Mouse (Mus musculus) CH12.LX (cell line): ENCODE data around the gene Gm47289. TPM values are rescaled to one million over a fixed set of nuclear protein-coding genes. Genes with fewer than 3 reads are reported as not detected.

Source experiments
- DNase-seq: peaks from one replicate; pipeline ENCODE4 v3.0.0-alpha.2; 2013; ENCODE audit errors: extremely low read depth
- H3K27ac ChIP-seq: 2 replicates; pipeline ENCODE4 v1.5.1; 2012; ENCODE audit warnings: low read depth, mild to moderate bottlenecking, control low read depth, moderate library complexity; ENCODE audit not compliant: insufficient read depth
- H3K27me3 ChIP-seq: replicated peaks from 2 replicates; pipeline ENCODE3; 2012; ENCODE audit warnings: inconsistent platforms
- H3K36me3 ChIP-seq, 2 experiments: replicated peaks in 1 of 2; 2 replicates each; pipeline versions ENCODE3 to v1.6.1; 2012; ENCODE audit warnings: inconsistent platforms in 1 of 2, low read length in 1 of 2, mild to moderate bottlenecking in 1 of 2, mixed read lengths in 1 of 2, moderate library complexity in 1 of 2; ENCODE audit not compliant: control insufficient read depth in 1 of 2, insufficient read depth in 1 of 2
- H3K4me1 ChIP-seq, 2 experiments: 2 replicates each; pipeline ENCODE4 v1.6.1; 2012; ENCODE audit warnings: inconsistent platforms in 1 of 2, moderate library complexity in 1 of 2; ENCODE audit not compliant: insufficient read depth in 2 of 2, control insufficient read depth in 1 of 2
- H3K4me2 ChIP-seq: 2 replicates; pipeline ENCODE4 v1.6.1; 2012; ENCODE audit warnings: low read depth, mild to moderate bottlenecking, control low read depth; ENCODE audit not compliant: poor library complexity, insufficient read depth, severe bottlenecking
- H3K4me3 ChIP-seq, 3 experiments: fragments of 150-350 bp in 1 of 3; sonication (generic) in 1 of 3; replicated peaks in 1 of 3; 2 replicates each; pipeline versions ENCODE3 to v1.5.1; 2011 to 2012; ENCODE audit warnings: low read depth in 2 of 3, low read length in 2 of 3, mild to moderate bottlenecking in 2 of 3, moderate library complexity in 2 of 3, control low read depth in 1 of 3, improper control_type of control experiment in 1 of 3, inconsistent platforms in 1 of 3, mixed read lengths in 1 of 3; ENCODE audit not compliant: poor library complexity in 1 of 3
- H3K79me2 ChIP-seq: replicated peaks from 2 replicates; pipeline ENCODE4 v1.6.1; 2012; ENCODE audit warnings: mild to moderate bottlenecking, moderate library complexity; ENCODE audit not compliant: control insufficient read depth, poor library complexity, insufficient read depth, severe bottlenecking; ENCODE audit errors: extremely low read depth
- H3K9ac ChIP-seq: 2 replicates; pipeline ENCODE4 v1.6.1; 2012; ENCODE audit warnings: low read depth, mild to moderate bottlenecking, control low read depth, moderate library complexity; ENCODE audit not compliant: insufficient read depth
- H3K9me3 ChIP-seq: replicated peaks from 2 replicates; pipeline ENCODE3; 2012; ENCODE audit warnings: low read length, inconsistent platforms, mixed read lengths
- BHLHE40 ChIP-seq: IDR thresholded peaks from 2 replicates; pipeline ENCODE4 v1.6.1; 2011; ENCODE audit warnings: mild to moderate bottlenecking, low read depth, low read length, improper control_type of control experiment
- CHD1 ChIP-seq: IDR thresholded peaks from 2 replicates; pipeline ENCODE4 v1.6.1; 2012; ENCODE audit warnings: low read depth, low read length, improper control_type of control experiment, inconsistent platforms
- CTCF ChIP-seq, 2 experiments: IDR thresholded peaks in 1 of 2; conservative IDR thresholded peaks in 1 of 2; 2 replicates each; pipeline ENCODE4 v1.5.1; 2011 to 2012; ENCODE audit warnings: low read depth in 2 of 2, low read length in 2 of 2, improper control_type of control experiment in 1 of 2, inconsistent platforms in 1 of 2, mild to moderate bottlenecking in 1 of 2, moderate library complexity in 1 of 2
- E2F4 ChIP-seq: IDR thresholded peaks from 2 replicates; pipeline ENCODE4 v1.6.1; 2011; ENCODE audit warnings: low read depth, low read length, improper control_type of control experiment; ENCODE audit not compliant: insufficient replicate concordance
- ELF1 ChIP-seq: IDR thresholded peaks from 2 replicates; pipeline ENCODE4 v1.6.1; 2014; ENCODE audit warnings: low read depth, mild to moderate bottlenecking, inconsistent platforms, low read length, improper control_type of control experiment
- EP300 ChIP-seq: IDR thresholded peaks from 2 replicates; pipeline ENCODE4 v1.6.1; 2011; ENCODE audit warnings: low read length, improper control_type of control experiment
- ETS1 ChIP-seq: conservative IDR thresholded peaks from 2 replicates; pipeline ENCODE4 v1.6.1; 2012; ENCODE audit warnings: low read depth, mild to moderate bottlenecking, inconsistent platforms, low read length, improper control_type of control experiment, moderate library complexity
- GABPA ChIP-seq: IDR thresholded peaks from 2 replicates; pipeline ENCODE4 v1.6.1; 2012; ENCODE audit warnings: low read depth, low read length, improper control_type of control experiment, inconsistent platforms; ENCODE audit not compliant: insufficient replicate concordance
- HCFC1 ChIP-seq: IDR thresholded peaks from 2 replicates; pipeline ENCODE4 v1.6.1; 2012; ENCODE audit warnings: low read depth, mild to moderate bottlenecking, inconsistent platforms, low read length, improper control_type of control experiment
- JUN ChIP-seq: IDR thresholded peaks from 2 replicates; pipeline ENCODE4 v1.6.1; 2011; ENCODE audit warnings: low read depth, mild to moderate bottlenecking, low read length, improper control_type of control experiment, moderate library complexity; ENCODE audit not compliant: insufficient read depth
- JUND ChIP-seq: conservative IDR thresholded peaks from 2 replicates; pipeline ENCODE4 v1.6.1; 2011; ENCODE audit warnings: low read depth, low read length, improper control_type of control experiment
- KAT2A ChIP-seq: IDR thresholded peaks from 2 replicates; pipeline ENCODE4 v1.6.1; 2012; ENCODE audit warnings: low read length, improper control_type of control experiment, inconsistent platforms; ENCODE audit not compliant: insufficient replicate concordance
- MAX ChIP-seq: IDR thresholded peaks from 2 replicates; pipeline ENCODE4 v1.6.1; 2011; ENCODE audit warnings: low read length, improper control_type of control experiment
- MEF2A ChIP-seq: IDR thresholded peaks from 2 replicates; pipeline ENCODE4 v1.6.1; 2014; ENCODE audit warnings: low read depth, mild to moderate bottlenecking, inconsistent platforms, low read length, improper control_type of control experiment, borderline replicate concordance
- MXI1 ChIP-seq: IDR thresholded peaks from 2 replicates; pipeline ENCODE4 v1.6.1; 2011; ENCODE audit warnings: mild to moderate bottlenecking, low read depth, low read length, improper control_type of control experiment
- MYC ChIP-seq: IDR thresholded peaks from 2 replicates; pipeline ENCODE4 v1.6.1; 2011; ENCODE audit warnings: low read depth, mild to moderate bottlenecking, improper control_type of control experiment, low read length
- NRF1 ChIP-seq: IDR thresholded peaks from 2 replicates; pipeline ENCODE4 v1.6.1; 2014; ENCODE audit warnings: low read depth, mild to moderate bottlenecking, inconsistent platforms, low read length, improper control_type of control experiment, moderate library complexity
- PAX5 ChIP-seq: IDR thresholded peaks from 2 replicates; pipeline ENCODE4 v1.6.1; 2012; ENCODE audit warnings: low read length, inconsistent platforms, mixed read lengths
- POLR2A ChIP-seq: IDR thresholded peaks from 2 replicates; pipeline ENCODE4 v1.6.1; 2011; ENCODE audit warnings: low read depth, mild to moderate bottlenecking, improper control_type of control experiment, low read length
- RAD21 ChIP-seq: IDR thresholded peaks from 2 replicates; pipeline ENCODE4 v1.6.1; 2011; ENCODE audit warnings: low read depth, mild to moderate bottlenecking, low read length, improper control_type of control experiment, moderate library complexity
- RCOR1 ChIP-seq: conservative IDR thresholded peaks from 2 replicates; pipeline ENCODE4 v1.6.1; 2012; ENCODE audit warnings: low read depth, mild to moderate bottlenecking, inconsistent platforms, low read length, improper control_type of control experiment
- SIN3A ChIP-seq: IDR thresholded peaks from 2 replicates; pipeline ENCODE4 v1.6.1; 2012; ENCODE audit warnings: low read length, improper control_type of control experiment, inconsistent platforms
- SMC3 ChIP-seq: IDR thresholded peaks from 2 replicates; pipeline ENCODE4 v1.6.1; 2011; ENCODE audit warnings: low read depth, low read length, improper control_type of control experiment
- TCF12 ChIP-seq: IDR thresholded peaks from 2 replicates; pipeline ENCODE4 v1.6.1; 2014; ENCODE audit warnings: low read depth, mild to moderate bottlenecking, inconsistent platforms, low read length, improper control_type of control experiment
- ZC3H11A ChIP-seq: IDR thresholded peaks from 2 replicates; pipeline ENCODE4 v1.6.1; 2012; ENCODE audit warnings: low read depth, mild to moderate bottlenecking, inconsistent platforms, low read length, improper control_type of control experiment
- ZMIZ1 ChIP-seq: IDR thresholded peaks from 2 replicates; pipeline ENCODE4 v1.6.1; 2012; ENCODE audit warnings: low read depth, mild to moderate bottlenecking, inconsistent platforms, low read length, improper control_type of control experiment
- dilution Hi-C: fragments of 300-500 bp; cut with MboI; formaldehyde crosslinking; loops from 2 replicates; pipeline ENCODE4 v1.14.3; 2020; ENCODE audit warnings: low sequenced_read_pairs; ENCODE audit not compliant: extremely low pct_unique_long_range_greater_than_20kb, extremely low pct_ligation_motif_present
- in situ Hi-C: fragments of 300-500 bp; cut with MboI; formaldehyde crosslinking; loops from 3 replicates; pipeline ENCODE4 v1.14.3; 2019; ENCODE audit warnings: low sequenced_read_pairs, low pct_ligation_motif_present, low pct_unique_long_range_greater_than_20kb, mixed read lengths
- polyA plus RNA-seq: library from polyadenylated mRNA; unstranded; fragments of >175 nt; gene quantifications from 2 replicates; pipeline ENCODE4 v1.2.1, GENCODE M21; 2012; ENCODE audit warnings: low read depth; ENCODE audit not compliant: insufficient read length
- total RNA-seq, 2 experiments: library from RNA; depleted of rRNA; stranded (reverse); fragments of 300-350 nt in 1 of 2; fragments of >200 nt in 1 of 2; gene quantifications; 2 replicates each; pipeline ENCODE4 v1.2.3; 2012 to 2014

The Gm47289 gene
- total and polyA plus RNA-seq, 3 experiments: not detected

GRCm38 (mm10) chr9:119179292-119179691 lies 20.3 kb downstream of the Gm47289 start:
- Histone ChIP-seq H3K4me1 (no peaks in the 10 kb centered on the region), H3K9me3 (no peaks in the 10 kb centered on the region), H3K4me2 (no peak overlapping the region), H3K27me3 (peaks cover 24% of the 10 kb centered on the region), H3K79me2 (no peaks in the 10 kb centered on the region), H3K36me3 (no peaks in the 10 kb centered on the region), H3K9ac (no peak overlapping the region), H3K27ac (no peak overlapping the region), H3K4me3 (no peak overlapping the region)
- peak; percentile 4 for DNase-seq
- in situ Hi-C loops (no loop called here), dilution Hi-C loops (no loop called here)
- TF ChIP-seq CHD1 (no peak), MAX (no peak), ZMIZ1 (no peak), JUN (no peak), ZC3H11A (no peak), EP300 (no peak), ELF1 (no peak), SMC3 (no peak), RAD21 (no peak), JUND (no peak), MYC (no peak), MEF2A (no peak), RCOR1 (no peak), KAT2A (no peak), SIN3A (no peak)

- no peak for DNase-seq
- H3K9ac ChIP-seq: no peak overlapping the region
- H3K4me2 ChIP-seq: no peak overlapping the region
- no peaks in the 10 kb centered on the region for H3K9me3 ChIP-seq
- no peak overlapping the region for H3K27ac ChIP-seq
- dilution Hi-C loops (no loop called here), in situ Hi-C loops (no loop called here)
- no peaks in the 10 kb centered on the region for H3K4me1 ChIP-seq
- TF ChIP-seq JUND (no peak), E2F4 (no peak), SMC3 (no peak), RAD21 (no peak), KAT2A (no peak), MXI1 (no peak), CHD1 (no peak), TCF12 (no peak), EP300 (no peak), RCOR1 (no peak), ETS1 (no peak), POLR2A (no peak), MEF2A (no peak), GABPA (no peak), PAX5 (no peak), JUN (no peak), BHLHE40 (no peak), HCFC1 (no peak), NRF1 (no peak), CTCF (conservative IDR thresholded peaks at IDR 0.05 in 1 of 2, IDR thresholded peaks at IDR 0.05 in 1 of 2; ENCODE audit: low read depth in 2 of 2, low read length in 2 of 2) (no peak)
- no peak overlapping the region for H3K4me3 ChIP-seq
- H3K27me3 ChIP-seq: peaks cover 14% of the 10 kb centered on the region
- no peaks in the 10 kb centered on the region for H3K79me2 ChIP-seq
- no peaks in the 10 kb centered on the region for H3K36me3 ChIP-seq
Observed at GRCm38 (mm10) chr9:119181241-119181728, 22.3 kb downstream of the Gm47289 start.
